Mouse (Mus musculus): ENCODE data around the gene Ehbp1.

Ehbp1 gene

DNA sequence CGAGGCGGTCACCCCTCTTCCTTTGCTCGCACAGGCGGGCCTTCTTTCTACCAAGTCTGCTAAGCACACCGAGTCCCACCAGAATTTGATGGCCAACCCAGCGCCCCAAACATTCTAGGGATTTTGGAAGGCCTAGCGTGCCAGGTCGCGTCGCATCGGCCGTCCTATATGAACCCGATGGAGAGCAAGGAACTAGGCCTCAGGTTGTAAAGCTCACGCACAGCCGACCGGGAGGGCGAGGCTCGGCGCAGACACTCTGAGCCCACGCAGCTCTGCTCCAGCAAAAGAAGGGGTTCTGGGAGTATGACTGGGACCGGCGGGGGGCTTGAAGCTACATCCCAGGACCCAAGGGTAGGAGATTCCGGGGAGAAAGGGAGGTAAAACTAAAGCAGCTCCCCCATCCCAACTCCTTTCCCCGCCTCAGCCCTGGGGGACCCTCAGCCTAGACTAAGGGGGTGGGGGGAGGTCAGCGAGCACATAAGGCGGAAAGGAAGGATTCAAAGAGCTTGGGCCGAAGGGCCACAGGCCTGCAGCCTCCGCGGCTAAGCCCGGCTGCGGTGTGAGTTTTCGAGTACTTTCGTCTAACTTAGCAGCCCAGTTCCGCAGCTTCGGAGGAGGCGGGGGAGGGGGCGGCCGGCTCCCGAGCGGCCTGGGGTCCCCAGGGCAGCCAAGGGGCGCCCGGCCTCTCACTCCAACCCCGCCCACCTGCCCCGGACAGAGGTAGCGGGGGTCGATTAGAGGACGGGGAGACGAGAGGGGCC, 341.6 kb downstream of the Ehbp1 start:
- no peak for DNase-seq (ENCODE audit: low spot score)

DNA sequence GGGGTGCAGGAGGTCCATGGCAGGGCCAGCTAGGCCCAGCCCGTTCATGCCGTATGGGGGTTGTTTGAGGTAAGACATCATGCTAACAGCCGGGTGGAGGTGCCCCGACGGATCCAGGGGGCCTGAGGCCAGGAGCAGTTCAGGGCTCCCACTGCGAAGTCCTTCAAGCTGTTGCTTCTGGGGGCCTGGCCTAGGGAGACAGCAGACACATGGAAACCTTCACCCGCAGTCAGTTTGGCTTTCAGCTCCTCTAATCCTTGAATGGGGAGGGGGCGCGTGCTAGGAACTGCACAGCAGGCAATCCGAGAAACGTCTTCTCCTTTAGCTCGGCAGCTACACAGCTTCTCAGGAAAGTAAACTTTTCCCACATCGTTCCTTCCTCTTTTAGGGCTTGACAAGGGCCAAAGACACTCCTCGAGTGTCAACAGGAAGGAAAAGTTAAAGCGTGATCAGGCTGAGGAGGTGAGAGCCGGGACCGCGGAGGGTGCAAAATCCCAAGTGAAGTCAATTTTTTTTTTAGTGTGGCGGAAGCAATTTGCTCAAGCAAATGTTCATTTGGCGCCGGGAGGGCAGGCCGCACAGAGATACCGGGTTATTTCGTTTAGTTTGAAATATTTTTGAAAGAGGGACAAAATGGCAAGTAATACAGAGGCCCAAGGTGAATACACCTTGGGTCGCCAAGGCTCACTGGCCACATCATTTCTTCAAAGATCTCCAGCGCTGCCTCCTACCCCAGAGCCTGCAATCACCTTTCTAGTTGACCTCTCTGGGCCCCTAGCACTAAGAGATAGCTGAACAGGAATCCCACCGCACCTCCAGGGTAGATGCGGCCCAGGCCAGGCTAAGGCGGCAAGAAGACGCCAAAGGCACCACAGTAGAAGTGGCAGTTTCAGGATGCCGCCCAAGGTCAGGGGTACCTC, 342.4 kb downstream of the Ehbp1 start:
- no peak for DNase-seq (ENCODE audit: low spot score)

DNA sequence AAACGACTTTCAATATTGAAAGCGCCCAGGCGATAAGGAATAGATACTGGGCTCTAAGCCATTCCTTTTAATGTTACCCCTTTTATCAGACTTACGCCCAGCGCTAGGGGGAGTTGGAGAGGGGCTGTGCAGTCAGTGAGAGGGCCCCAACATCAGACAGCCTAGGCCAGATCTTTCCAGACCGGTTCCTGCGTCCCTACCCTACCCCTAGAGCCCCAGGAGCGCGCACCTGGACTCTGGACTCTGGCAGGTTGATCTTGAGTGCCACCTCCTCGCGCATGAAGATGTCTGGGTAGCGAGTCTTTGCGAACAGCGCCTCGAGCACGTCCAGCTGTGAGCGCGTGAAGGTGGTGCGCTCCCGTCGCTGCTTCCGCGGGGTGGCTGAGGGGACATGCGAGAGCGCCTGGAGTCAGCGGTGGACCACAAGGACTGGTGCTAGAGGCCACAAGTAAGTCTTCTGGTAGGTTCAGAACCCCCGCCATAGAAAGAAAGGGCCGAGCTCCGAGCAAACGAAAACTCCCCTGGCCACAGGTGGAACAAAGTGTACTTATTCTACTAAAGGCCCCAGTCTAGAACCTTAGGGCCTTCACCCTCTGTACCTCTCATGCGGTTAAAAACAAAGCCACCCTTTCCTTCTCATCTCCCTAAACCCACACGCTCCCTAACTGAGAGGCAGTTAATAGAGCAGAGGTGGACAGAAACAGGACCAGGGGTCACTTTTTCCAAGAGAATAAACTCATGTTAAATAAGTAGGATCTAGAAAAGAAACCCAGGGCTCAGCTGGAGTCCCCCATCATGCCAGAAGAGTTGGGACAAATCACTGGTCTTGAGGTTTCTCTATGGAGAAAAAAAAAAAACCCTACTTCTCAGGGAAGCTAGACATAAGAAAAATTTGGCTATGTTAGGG, 343.7 kb downstream of the Ehbp1 start:
- no peak for DNase-seq (ENCODE audit: low spot score)

GRCm38 (mm10) chr11:21997561-21998140, 344.4 kb downstream of the Ehbp1 start:
- no peak for DNase-seq (ENCODE audit: low spot score)

DNA sequence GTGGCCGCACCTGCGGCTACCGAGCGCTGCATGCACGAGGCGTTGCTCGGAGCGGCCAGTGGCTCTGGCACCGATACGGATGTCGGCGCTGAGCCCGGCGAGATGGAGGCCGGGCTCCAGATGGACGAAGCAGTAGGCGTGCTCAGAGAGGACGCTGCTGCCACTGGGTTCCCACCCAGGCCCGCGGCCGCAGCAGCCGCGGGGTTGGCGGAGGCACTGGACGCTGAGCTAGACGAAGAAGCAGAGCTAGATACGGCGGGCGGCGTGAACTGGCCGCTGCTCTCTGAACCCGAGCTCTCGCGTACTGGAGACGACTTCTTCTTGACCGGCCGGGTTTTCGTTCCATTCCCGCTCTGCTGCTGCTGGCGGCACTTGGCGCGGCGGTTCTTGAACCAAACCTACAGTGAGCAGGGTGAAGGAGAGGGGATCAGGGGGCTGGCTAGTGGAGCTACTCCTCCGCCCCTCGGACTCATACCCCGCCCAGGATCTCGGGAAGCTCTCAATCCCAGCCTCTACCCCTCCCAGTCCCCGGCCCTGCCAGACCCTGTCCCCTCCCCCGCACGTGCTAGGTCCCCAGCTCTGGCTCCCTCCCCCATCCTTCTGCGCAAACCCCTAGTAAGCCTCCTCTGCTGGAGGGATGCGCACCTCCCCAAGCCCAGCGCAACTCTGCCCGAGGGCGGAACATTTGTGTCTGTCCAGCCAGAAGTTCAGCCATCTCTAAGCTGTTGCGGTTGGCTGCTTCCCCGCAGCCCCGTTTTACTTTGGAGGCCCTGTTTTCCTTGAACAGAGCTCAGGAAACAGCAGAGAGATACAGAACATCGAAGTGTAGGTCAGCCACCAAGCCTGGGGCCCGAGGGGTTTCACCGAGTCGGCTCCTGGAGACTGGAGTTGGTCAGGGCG, 345.2 kb downstream of the Ehbp1 start:
- peak; percentile 24 for DNase-seq (ENCODE audit: low spot score)

GRCm38 (mm10) chr11:21996325-21996647, 345.8 kb downstream of the Ehbp1 start:
- peak; percentile 24 for DNase-seq (ENCODE audit: low spot score)

- no peak for DNase-seq (ENCODE audit: low spot score)
Observed at GRCm38 (mm10) chr11:21995534-21996324, 346.4 kb downstream of the Ehbp1 start.

DNA sequence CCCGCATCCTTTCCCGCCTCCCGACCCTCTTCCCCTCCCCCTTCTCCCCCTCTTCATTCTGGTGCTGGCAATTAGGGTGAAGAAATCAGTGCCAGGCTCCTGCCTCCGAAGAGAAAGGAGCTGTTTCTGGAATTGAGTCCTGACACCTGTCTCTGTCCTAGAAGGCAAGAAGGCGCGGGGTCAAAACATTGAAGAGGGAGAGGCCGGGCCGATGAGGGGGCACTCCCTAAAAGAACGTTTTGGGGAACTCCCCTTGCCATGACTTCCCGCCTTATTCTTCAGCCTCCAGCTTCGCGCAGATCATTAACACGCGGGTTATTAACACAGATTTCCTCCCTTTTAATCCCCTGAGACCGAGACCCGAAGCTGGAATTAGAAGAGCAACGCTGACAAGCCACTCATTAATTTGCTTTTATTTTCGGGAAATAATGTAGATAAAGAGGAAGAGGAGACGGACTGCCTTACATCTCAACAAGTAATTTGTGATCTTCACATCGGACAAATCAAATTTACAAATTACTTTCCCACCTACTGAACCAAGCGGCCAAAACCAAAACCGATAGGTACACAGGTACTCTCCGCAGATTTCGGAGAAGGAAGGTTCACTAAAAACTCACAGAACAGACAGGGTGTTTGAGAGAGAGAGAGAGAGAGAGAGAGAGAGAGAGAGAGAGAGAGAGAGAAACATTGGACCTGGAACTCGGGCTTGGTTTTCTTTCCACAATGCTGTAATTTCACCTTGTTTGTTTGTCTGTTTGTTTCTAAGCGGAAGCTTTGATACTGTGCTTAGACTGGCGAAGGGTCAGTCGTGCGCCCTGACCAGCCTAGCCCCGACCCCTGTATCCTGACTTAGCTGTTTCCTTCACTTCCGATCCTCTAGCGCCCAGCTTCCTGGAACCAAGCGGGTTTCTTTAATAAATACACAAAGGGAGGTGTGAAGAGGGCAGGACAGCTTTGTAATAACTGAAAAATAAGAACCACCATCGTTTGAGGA, 347.4 kb downstream of the Ehbp1 start:
- no peak for DNase-seq (ENCODE audit: low spot score)

GRCm38 (mm10) chr11:21993597-21994376, 348.3 kb downstream of the Ehbp1 start:
- DNase-seq (ENCODE audit: low spot score): no peak

GRCm38 (mm10) chr11:21992761-21993596, 349.1 kb downstream of the Ehbp1 start:
- peak; percentile 82 for DNase-seq (ENCODE audit: low spot score)

DNA sequence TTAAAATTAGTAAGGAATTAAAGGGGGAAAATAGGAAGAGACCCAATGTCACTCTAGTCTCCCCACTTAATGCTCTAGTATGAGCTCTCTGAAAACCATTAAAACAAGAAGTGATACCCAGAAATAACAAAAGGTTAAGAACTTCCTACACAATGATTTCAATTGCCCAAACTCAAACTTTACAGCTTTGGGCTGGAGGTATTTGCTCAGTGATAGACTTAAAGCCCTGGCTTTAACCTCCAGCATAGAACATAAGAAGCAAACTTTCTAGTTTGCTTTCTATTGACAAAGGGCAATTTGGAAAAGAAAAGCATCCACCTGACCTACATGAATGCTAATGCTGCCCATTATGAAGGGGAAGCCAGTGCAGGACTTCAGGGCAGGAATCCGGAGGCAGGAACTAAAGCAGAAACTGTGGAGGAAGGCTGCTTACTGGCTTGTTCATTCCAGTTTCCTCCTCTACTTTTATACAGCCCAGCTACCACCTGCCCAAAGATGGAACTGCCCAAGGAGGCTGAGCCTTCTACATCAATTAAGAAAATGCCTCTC, 353.6 kb downstream of the Ehbp1 start:
- DNase-seq (ENCODE audit: low spot score): no peak

DNA sequence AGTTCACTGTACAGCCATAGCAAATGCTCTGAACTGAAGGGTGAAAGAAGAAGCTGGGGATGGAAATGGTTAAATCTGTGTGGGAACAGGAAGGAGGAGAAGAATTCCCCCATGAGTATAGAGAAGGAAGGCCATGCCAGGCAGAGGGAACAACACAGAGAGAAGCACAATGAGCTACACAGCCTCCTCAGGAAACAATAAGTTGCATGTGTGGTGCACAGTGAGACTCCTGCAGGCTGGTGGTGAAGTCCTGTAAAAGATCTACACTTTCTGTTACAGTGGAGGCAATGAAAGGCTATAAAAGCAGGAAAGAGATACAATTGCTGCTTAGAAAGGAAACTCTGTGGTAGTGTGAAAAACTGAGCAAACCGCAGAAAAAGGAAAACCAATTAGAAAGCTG, 357.0 kb downstream of the Ehbp1 start:
- no peak for DNase-seq (ENCODE audit: low spot score)

- DNase-seq (ENCODE audit: low spot score): no peak
Observed at GRCm38 (mm10) chr11:21974005-21974531, 368.0 kb downstream of the Ehbp1 start.

GRCm38 (mm10) chr11:21973597-21973996, 368.5 kb downstream of the Ehbp1 start:
- no peak for DNase-seq (ENCODE audit: low spot score)

DNA sequence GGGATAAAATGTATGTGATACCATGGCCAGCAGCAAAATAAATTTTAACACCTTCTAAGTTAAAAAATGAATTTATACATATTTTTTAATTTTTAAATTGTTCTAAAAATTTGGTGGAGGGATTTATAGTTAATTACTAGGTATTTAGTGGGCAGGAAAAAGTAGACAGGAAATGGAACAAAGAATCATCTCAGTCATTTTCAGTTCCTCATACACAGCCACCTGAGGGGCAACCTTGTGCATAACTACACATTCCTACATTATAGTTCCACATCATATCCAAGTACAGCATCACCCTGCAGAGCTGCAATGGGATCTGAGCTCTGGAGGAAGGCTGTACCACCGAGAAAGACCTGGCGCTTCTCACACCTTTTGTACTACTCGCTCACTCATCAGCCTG, 373.2 kb downstream of the Ehbp1 start:
- no peak for DNase-seq (ENCODE audit: low spot score)

Data from testis, postnatal 14 days (tissue).